Mouse (Mus musculus) erythroblast, embryonic 14.5 days (primary cell): ENCODE data around the gene Mthfd1l.

Experiments
- GATA1 ChIP-seq: IDR thresholded peaks from 2 replicates; pipeline ENCODE4 v1.6.1; 2012; ENCODE audit warnings: low read length, inconsistent platforms, mixed read lengths
- TAL1 ChIP-seq: IDR thresholded peaks from 3 replicates; pipeline ENCODE4 v1.6.1; 2012; ENCODE audit warnings: low read length, inconsistent platforms, mixed read lengths

DNA sequence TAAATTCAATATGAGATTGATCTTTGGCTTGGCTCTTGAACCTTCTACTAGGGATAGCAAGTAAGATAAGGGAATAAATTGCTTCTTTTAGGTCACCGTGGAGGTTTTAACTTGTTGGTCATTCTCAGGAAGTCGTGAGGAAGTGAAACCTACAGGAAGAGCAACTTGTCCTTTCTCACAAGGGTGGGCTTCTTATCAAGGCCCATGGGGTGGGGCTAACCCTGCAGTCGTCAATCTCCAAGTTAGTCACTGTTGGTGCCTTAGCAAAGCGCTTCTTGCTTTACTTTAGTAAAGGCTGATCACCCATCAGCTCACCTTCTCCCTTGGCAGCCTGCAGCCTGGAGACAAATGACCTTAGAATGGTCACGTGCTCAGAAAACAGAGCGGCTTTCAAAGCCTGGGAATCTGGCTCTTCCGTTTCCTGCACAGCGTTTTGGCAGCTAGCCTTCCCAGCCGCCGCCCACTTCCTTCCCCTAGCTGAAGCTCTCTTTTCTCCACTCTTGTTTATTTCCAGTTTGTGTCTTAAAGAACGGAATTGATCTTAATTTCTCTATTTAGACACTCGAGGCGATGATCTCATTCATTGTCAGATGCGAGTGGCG, 106.8 kb downstream of the Mthfd1l start:
- TF ChIP-seq GATA1 (no peak), TAL1 (no peak)
